Mouse (Mus musculus) liver, embryonic 11.5 days (tissue): ENCODE data around the gene Tollip. TPM values are rescaled to one million over a fixed set of nuclear protein-coding genes. Genes with fewer than 3 reads are reported as not detected.

ENCODE experiments used
- ATAC-seq: fragments of 200-750 bp; cut with Nextera tagmentation; replicated peaks from 2 replicates; pipeline ENCODE4 v1.8.0; 2017; ENCODE audit warnings: moderate number of reproducible peaks, mild to moderate bottlenecking, moderate TSS enrichment, moderate library complexity; ENCODE audit not compliant: low FRiP score
- DNase-seq: peaks from one replicate; pipeline ENCODE4 v3.0.0-alpha.2; 2017; ENCODE audit warnings: low spot score
- H3K27ac ChIP-seq: fragments of 300-500 bp; sonication (generic); 2 replicates; pipeline ENCODE4 v1.5.1; 2014; ENCODE audit warnings: mild to moderate bottlenecking, low read depth, low read length, control low read depth
- H3K27me3 ChIP-seq: fragments of 300-500 bp; sonication (generic); replicated peaks from 2 replicates; pipeline ENCODE4 v1.6.1; 2014; ENCODE audit warnings: low read length, mixed read lengths; ENCODE audit not compliant: control insufficient read depth, insufficient read depth
- H3K36me3 ChIP-seq: fragments of 300-500 bp; sonication (generic); 2 replicates; pipeline ENCODE4 v1.6.1; 2014; ENCODE audit warnings: mild to moderate bottlenecking, low read length, moderate library complexity, mixed read lengths; ENCODE audit not compliant: control insufficient read depth, insufficient read depth
- H3K4me1 ChIP-seq: fragments of 300-500 bp; sonication (generic); replicated peaks from 2 replicates; pipeline ENCODE4 v1.6.1; 2014; ENCODE audit warnings: low read length, mixed read lengths; ENCODE audit not compliant: control insufficient read depth, insufficient read depth
- H3K4me2 ChIP-seq: fragments of 300-500 bp; sonication (generic); 2 replicates; pipeline ENCODE4 v1.6.1; 2014; ENCODE audit warnings: mild to moderate bottlenecking, control low read depth, moderate library complexity
- H3K4me3 ChIP-seq: fragments of 300-500 bp; sonication (generic); 2 replicates; pipeline ENCODE4 v1.5.1; 2014; ENCODE audit warnings: low read depth, low read length, control low read depth
- H3K9ac ChIP-seq: fragments of 300-500 bp; sonication (generic); 2 replicates; pipeline ENCODE4 v1.6.1; 2014; ENCODE audit warnings: low read depth, low read length, control low read depth
- H3K9me3 ChIP-seq: fragments of 300-500 bp; sonication (generic); 2 replicates; pipeline ENCODE4 v1.6.1; 2016; ENCODE audit warnings: low read length, inconsistent platforms, mixed read lengths; ENCODE audit not compliant: control insufficient read depth
- WGBS: fragments of 180-500 bp; shearing (Covaris S2); extraction: QIAGEN DNeasy Blood & Tissue Kit; methylation state at CpG from one replicate; pipeline ENCODE4 v1.1.7; 2014; 5-methylcytosine and 5-hydroxymethylcytosine counted together
- polyA plus RNA-seq: library from polyadenylated mRNA; unstranded; fragments of >200 nt; fragmentation: Nextera tagmentation; extraction: Ambion mirVana; gene quantifications from 2 replicates; pipeline ENCODE4 v1.2.1, GENCODE M21; 2014

Tollip gene
- 37.7 and 41.9 TPM in 2 replicates for polyA plus RNA-seq

- H3K4me3 ChIP-seq, result no peak within 1 kb of the TSS
- no peak within 1 kb of the TSS for H3K4me2 ChIP-seq
- no peak within 1 kb of the TSS for H3K27ac ChIP-seq
- H3K4me1 ChIP-seq, result no peaks in the 10 kb centered on the region
- WGBS, result 70% methylated on average over 2 of the region's 2 CpGs
- 0 out of 2 replicates have a peak, but pooled peaks cover 2% of the 10 kb centered on the region for H3K27me3 ChIP-seq
- H3K36me3 ChIP-seq, result no peaks in the 10 kb centered on the region
- DNase-seq (no peak), ATAC-seq (no peak)
- no peaks in the 10 kb centered on the region for H3K9me3 ChIP-seq
- no peak within 1 kb of the TSS for H3K9ac ChIP-seq
Measured at GRCm38 (mm10) chr7:141918407-141918806, at the start of gene Tollip. Gene Tollip (minus strand): TSS chr7:141918507.

- Histone ChIP-seq H3K36me3 (no peaks in the 10 kb centered on the region), H3K4me1 (no peaks in the 10 kb centered on the region), H3K4me3 (no peak overlapping the region), H3K27ac (no peak overlapping the region), H3K4me2 (no peak overlapping the region), H3K9me3 (no peaks in the 10 kb centered on the region), H3K9ac (no peak overlapping the region), H3K27me3 (peaks cover 2% of the 10 kb centered on the region; the same call in 1 of the 2 replicates)
- DNase-seq, result no peak
- no peak for ATAC-seq
- WGBS, result 65% methylated on average over 2 of the region's 2 CpGs
Measured at GRCm38 (mm10) chr7:141966281-141966680, 48.0 kb upstream of the Tollip start.

- H3K4me2 ChIP-seq, result no peak overlapping the region
- no peak overlapping the region for H3K9ac ChIP-seq
- no peak for DNase-seq
- H3K36me3 ChIP-seq, result no peaks in the 10 kb centered on the region
- H3K9me3 ChIP-seq, result no peaks in the 10 kb centered on the region
- no peaks in the 10 kb centered on the region for H3K4me1 ChIP-seq
- H3K27me3 ChIP-seq, result peaks cover 2% of the 10 kb centered on the region; the same call in 1 of the 2 replicates
- H3K4me3 ChIP-seq, result no peak overlapping the region
- 89% methylated on average over 3 of the region's 3 CpGs for WGBS
- no peak overlapping the region for H3K27ac ChIP-seq
- no peak for ATAC-seq
Measured at GRCm38 (mm10) chr7:141962521-141962920, 44.2 kb upstream of the Tollip start.

- no peak overlapping the region for H3K4me3 ChIP-seq
- no peak for ATAC-seq
Measured at GRCm38 (mm10) chr7:141961491-141961890, 43.2 kb upstream of the Tollip start.

GRCm38 (mm10) chr7:141960926-141961325 lies 42.6 kb upstream of the Tollip start:
- no peak overlapping the region for H3K27ac ChIP-seq
- H3K9me3 ChIP-seq, result no peaks in the 10 kb centered on the region
- no peaks in the 10 kb centered on the region for H3K4me1 ChIP-seq
- WGBS, result 77% methylated on average over 2 of the region's 2 CpGs
- H3K36me3 ChIP-seq, result no peaks in the 10 kb centered on the region
- no peak overlapping the region for H3K4me3 ChIP-seq
- H3K9ac ChIP-seq, result no peak overlapping the region
- no peaks in the 10 kb centered on the region for H3K27me3 ChIP-seq
- DNase-seq, result no peak
- H3K4me2 ChIP-seq, result no peak overlapping the region
- ATAC-seq, result no peak

More at GRCm38 (mm10) chr7:141961491-141961890, 43.2 kb upstream of the Tollip start:
- Histone ChIP-seq H3K27ac (no peak overlapping the region), H3K9me3 (no peaks in the 10 kb centered on the region), H3K36me3 (no peaks in the 10 kb centered on the region), H3K9ac (no peak overlapping the region), H3K27me3 (no peaks in the 10 kb centered on the region), H3K4me1 (no peaks in the 10 kb centered on the region), H3K4me2 (no peak overlapping the region)
- WGBS, result 80% methylated on average over 3 of the region's 3 CpGs
- DNase-seq, result no peak

GRCm38 (mm10) chr7:141959133-141959532 lies 40.8 kb upstream of the Tollip start:
- no peaks in the 10 kb centered on the region for H3K36me3 ChIP-seq
- H3K4me3 ChIP-seq, result no peak overlapping the region
- no peak overlapping the region for H3K4me2 ChIP-seq
- H3K9me3 ChIP-seq, result no peaks in the 10 kb centered on the region
- H3K9ac ChIP-seq, result no peak overlapping the region
- H3K27ac ChIP-seq, result no peak overlapping the region
- 67% methylated on average over 1 of the region's 1 CpGs for WGBS
- H3K27me3 ChIP-seq, result no peaks in the 10 kb centered on the region; the same call in 1 of the 2 replicates
- no peak for DNase-seq
- no peak for ATAC-seq
- H3K4me1 ChIP-seq, result no peaks in the 10 kb centered on the region

- Histone ChIP-seq H3K4me3 (no peak overlapping the region), H3K9me3 (no peaks in the 10 kb centered on the region), H3K27ac (no peak overlapping the region), H3K4me1 (no peaks in the 10 kb centered on the region), H3K27me3 (peaks cover 5% of the 10 kb centered on the region), H3K9ac (no peak overlapping the region), H3K4me2 (no peak overlapping the region), H3K36me3 (no peaks in the 10 kb centered on the region)
- DNase-seq, result no peak
- ATAC-seq, result no peak
- 63% methylated on average over 2 of the region's 2 CpGs for WGBS
Measured at GRCm38 (mm10) chr7:141958211-141958610, 39.9 kb upstream of the Tollip start.

- WGBS, result 75% methylated on average over 4 of the region's 4 CpGs
- Histone ChIP-seq H3K36me3 (no peaks in the 10 kb centered on the region), H3K27me3 (peaks cover 11% of the 10 kb centered on the region), H3K27ac (no peak overlapping the region), H3K9me3 (no peaks in the 10 kb centered on the region), H3K4me1 (no peaks in the 10 kb centered on the region), H3K4me2 (no peak overlapping the region), H3K4me3 (no peak overlapping the region), H3K9ac (no peak overlapping the region)
- DNase-seq, result no peak
- ATAC-seq, result no peak
Measured at GRCm38 (mm10) chr7:141957524-141958051, 39.3 kb upstream of the Tollip start.

- DNase-seq, result no peak
Measured at GRCm38 (mm10) chr7:141956174-141956566, 37.9 kb upstream of the Tollip start.

More at GRCm38 (mm10) chr7:141956174-141956566, 37.9 kb upstream of the Tollip start:
- H3K27ac ChIP-seq, result no peak overlapping the region
- H3K9me3 ChIP-seq, result no peaks in the 10 kb centered on the region
- no peaks in the 10 kb centered on the region for H3K36me3 ChIP-seq
- WGBS, result 79% methylated on average over 8 of the region's 8 CpGs
- H3K4me1 ChIP-seq, result no peaks in the 10 kb centered on the region
- H3K4me2 ChIP-seq, result no peak overlapping the region
- H3K27me3 ChIP-seq, result peaks cover 26% of the 10 kb centered on the region
- no peak overlapping the region for H3K4me3 ChIP-seq
- no peak for ATAC-seq
- no peak overlapping the region for H3K9ac ChIP-seq
